Mouse (Mus musculus) testis, postnatal 14 days (tissue): Measurements from ENCODE around the gene 4933405O20Rik.

Experiments
- DNase-seq: peaks from one replicate; pipeline ENCODE4 v3.0.0; 2021; ENCODE audit warnings: low spot score

The 4933405O20Rik gene

DNA sequence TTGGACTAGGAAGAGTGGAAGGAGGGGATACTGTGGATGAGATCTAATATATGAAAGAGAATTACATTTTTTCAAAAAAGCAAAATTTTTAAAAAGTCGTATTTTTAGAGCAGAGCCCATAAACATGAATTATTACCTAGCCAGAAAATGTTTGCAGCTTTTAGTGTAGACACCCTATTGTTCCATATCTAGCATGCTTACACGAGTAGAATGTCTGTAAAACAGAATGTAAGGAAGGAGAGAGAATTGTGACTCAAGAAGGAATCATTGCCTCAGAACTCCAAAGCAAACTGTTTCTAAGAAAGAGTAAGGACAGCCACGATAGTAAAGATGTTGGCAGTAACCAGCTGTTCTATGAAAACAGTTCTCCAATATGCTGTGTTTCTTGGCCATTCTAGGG lies at the start of gene 4933405O20Rik:
TSS of gene 4933405O20Rik (plus strand) at position 301 of the 400 bp plus-strand sequence.
- DNase-seq, result no peak

GRCm38 (mm10) chr7:50549572-50549971 lies 49.4 kb upstream of the 4933405O20Rik start:
- DNase-seq, result no peak

DNA sequence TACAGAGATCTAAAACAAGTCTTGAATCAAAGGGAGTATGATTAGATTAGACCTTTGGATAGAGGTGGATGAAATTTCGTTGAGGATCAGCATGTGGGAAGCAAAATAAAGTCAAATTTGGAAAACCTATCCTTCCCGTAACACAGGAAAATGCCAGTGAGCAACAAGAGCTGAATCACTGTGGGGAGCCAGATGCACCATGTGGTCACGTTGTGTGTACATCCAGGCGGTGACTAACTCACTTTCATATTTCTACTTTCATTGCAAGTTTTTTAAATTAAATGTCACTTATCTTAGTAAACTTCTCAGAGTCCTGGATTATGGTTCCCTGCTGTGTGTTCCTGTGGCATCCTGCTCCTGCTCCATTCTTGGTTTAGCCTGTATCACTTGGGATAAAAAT lies 47.6 kb upstream of the 4933405O20Rik start:
- no peak for DNase-seq

DNA sequence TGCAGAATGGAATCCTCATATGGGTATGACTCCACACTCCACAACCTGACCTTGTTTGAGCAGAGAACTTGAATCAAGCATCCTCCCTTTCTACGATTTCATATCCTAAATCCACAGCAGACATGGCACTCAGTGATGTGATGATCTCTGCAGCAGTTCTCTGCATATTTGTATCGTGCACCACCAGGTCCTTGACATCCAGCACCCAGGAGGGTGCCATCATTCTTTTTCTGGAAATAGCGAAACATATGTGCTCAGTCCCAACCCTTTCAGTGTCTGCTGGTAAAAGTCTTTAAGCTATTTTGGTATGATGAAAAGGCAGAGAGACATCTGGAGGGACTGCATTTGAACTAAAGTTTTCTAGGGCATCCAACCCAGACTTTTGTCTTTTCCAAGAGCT lies 36.3 kb upstream of the 4933405O20Rik start:
- no peak for DNase-seq

DNA sequence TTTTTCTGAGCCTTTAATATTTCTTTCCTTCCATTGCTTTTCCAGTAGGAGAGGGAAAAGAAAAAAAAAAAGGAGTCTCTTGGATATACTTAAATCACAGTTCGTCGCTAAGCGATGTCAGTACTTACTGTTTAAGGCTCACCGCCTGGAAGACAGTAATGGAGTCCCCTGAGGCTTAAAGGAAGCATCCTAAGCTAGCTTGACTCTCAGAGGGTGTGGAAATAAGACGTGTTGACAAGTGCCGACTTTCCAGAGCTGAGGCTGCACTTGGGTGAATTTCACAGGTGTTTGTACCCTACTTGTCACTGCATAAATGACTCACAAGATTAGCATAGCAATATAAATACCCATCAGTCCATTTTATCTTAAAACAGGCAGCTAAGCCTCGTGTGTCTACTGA lies 25.1 kb upstream of the 4933405O20Rik start:
- no peak for DNase-seq

- DNase-seq, result no peak
Measured at GRCm38 (mm10) chr7:50588642-50589424, 10.2 kb upstream of the 4933405O20Rik start.

DNA sequence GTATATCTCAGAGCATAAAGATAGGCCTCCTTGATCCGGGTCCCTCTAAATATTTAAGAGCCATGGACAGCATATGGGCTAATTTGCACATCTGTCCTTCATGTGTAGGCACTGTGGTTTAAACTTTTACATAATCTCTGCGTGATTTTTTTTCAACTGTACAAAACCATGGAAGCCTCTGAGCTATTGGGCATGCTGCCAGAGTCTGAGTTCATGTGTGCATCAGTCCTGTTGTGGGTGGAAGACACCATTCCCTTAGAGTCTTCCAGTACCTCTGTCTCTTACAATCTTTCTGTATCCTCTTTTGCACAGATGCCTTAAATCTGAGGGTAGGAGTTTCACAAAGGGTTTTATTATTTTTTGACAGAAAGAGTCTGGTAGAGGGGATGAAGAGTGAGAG lies 15.1 kb downstream of the 4933405O20Rik start:
- DNase-seq, result no peak

DNA sequence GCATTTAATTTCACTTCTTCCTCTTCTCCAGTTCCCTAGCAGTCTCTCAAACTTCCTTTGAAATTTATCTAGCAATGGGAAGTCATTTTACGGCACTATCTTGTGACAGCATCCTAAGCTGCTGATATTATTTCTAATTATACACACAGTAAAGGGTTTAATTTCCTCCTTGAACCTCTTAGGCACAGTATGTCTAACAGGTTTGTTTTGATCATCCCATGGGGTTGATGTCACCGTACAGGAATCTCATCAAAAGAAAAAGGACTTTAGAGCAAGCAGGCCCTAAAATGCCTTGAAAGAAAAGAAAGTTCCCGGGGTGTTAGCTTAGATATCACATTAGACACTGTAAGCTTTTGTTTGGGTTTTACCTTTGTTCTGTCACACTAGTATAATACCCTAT lies 30.2 kb downstream of the 4933405O20Rik start:
- DNase-seq, result no peak

DNA sequence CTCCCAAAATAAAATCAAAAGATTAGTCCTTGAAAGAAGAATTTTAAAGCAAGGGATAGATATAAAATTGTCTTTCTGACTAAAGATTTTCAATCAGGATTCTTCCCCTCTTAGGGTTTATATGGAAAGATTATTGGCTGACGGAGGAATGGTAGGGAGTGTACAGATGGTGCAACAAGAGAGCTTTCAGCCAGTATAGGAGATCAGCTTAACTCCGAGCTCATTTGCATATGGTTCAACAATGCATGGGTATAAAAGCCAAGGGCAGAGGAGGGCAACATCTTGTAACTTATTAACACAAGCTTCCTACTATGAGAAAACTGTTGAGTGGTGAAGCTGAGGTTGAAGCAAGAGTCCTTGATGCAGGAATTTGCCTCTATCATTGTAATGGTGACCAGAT lies 34.2 kb downstream of the 4933405O20Rik start:
- DNase-seq, result no peak
